Mouse (Mus musculus): Measurements from ENCODE around the gene Olfr1426.
"Not testable (repeated sequence)": the region's sequence is repeated elsewhere in the genome, so short reads cannot be mapped to it uniquely, and the experiment has no call there.

The Olfr1426 gene

DNA sequence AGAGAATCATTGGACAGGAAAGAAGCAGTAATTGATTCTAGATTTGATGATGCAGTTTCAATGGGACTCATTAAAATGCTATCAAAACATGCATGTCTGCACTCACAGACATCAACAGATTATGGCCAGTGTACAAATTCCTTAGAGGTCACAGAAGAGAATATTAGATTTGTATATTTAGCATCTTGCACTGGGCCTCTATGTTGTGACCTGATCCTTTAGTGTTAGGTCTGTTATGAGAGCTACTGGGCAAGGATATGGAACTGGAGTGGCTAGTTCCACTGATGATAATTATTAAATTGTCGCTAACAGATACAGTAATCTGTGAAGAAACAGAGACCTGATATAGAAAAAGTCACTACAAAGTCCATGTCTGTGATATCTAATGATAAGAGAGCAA is at the start of gene Olfr1426:
Gene Olfr1426 (minus strand): TSS at position 101 of the 400 bp plus-strand sequence.
- DNase-seq (ENCODE audit: low spot score in 2 of 2): no peak

DNA sequence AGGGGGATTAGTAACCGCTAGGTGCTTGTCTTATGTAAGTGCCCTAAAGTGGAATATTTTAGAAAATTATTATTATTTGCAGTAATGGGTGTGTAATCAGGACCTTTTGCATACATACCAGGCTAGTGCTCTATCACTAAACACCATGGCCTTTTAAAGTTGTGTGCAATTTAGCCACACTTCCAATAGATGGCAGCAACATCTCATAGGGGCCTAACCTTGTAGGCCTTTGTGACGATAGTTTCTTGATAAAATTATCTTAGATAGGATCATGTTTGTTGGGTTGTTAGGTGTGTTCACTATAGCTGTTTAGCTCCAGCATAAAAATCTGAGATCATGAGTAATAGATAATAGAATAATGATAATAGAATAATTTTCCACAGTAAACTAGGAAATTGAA is 42.5 kb upstream of the Olfr1426 start:
- DNase-seq (ENCODE audit: low spot score in 2 of 2): no peak

DNA sequence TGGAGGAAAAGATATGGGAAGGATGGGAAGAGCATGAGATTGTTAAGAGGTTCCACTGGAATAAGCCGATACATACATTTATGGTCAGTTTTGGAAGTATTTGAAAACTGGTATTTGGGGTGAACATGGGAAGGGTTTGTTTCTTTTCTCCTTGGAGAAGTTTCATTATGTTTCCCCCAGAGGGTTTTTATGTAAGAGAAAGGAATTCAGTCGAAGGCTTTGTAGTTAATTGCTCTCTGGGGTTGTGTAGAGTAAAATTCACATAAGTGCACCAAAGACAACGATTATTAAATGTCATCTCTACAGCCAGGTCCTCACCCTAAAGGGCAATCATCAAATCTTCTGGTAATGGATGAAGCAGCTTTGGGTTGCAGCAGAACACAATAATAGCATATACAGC is 31.3 kb upstream of the Olfr1426 start, which contains the start of gene Olfr76:
Gene Olfr76 (minus strand): TSS at position 101 of the 400 bp plus-strand sequence.
- DNase-seq (ENCODE audit: low spot score in 2 of 2): no peak

DNA sequence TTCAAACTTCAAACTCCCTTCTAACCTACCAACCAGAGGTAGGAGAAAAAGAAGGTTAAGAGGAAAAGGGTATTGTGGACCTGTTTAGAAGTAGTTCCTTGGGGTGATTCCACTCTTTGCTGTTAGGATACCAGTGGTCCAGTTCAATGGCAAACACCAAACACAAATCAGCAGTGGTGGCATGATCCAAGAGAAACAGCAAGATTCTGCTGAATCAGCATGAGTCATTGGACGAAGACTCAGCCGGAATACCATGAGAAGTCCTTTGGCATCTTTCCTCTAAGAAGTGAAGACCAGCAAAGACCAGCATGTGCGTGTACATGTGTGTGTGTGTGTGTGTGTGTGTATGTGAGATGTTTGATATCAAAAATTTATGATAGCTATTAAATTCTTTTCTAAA is 24.7 kb upstream of the Olfr1426 start:
- DNase-seq (ENCODE audit: low spot score in 2 of 2): no peak

DNA sequence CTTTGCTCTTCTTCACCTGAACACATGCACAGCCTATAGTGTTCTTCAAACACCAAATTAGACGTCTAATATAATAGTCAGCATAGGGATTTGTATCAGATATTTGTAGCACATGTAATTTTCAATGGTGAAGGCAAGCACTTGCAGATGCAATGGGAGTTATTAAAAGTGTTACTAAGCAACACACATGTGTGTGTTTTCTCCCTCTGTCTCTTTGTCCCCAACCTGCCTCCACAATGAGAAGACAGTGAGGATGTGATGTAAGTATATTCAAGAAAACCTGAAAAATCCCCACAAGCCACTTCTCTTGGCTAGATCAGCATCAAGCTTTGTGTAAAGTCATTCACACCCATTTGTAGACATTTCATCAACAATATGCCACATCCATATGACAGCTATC is 24.0 kb upstream of the Olfr1426 start, which contains the start of gene Olfr1428:
Gene Olfr1428 (minus strand): TSS at position 101 of the 400 bp plus-strand sequence.
- no peak for DNase-seq (ENCODE audit: low spot score in 2 of 2)

DNA sequence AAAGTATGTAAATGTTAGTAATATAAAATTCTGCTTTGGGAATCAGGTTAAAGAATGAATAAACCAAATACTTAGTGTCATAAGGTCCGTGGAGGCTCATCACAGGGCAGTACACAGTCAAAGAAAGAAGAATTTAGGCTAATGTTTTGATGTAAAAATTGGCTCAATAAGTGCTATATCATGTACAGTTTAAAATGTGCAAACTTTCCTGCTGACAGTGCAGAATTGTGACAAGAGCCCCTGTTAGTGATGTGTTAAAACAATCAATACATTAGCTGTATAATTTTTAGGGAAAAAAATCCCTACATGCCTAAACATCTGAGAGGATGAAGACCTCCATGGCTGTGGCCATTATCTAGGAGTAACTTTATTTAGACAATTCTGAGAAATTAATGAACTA is 22.0 kb upstream of the Olfr1426 start:
- DNase-seq (ENCODE audit: low spot score in 2 of 2): no peak

DNA sequence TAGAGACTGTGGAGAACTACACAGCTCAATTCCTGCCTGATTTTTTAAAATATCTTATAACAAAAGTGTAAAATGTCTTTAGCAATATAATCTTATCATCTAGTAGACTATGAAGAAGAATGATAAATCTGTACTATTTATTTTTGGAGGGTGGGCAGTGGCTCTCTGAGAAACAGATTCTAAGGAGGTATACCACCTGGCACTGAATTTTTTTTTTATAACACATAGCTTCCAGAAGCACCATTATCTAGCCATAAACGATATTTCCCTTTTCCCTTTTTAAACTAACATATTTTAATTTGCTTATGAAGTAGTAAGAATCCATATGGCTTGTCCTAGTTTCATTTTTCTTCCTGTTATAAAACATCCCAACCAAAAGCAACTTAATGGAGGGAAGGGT is 12.7 kb upstream of the Olfr1426 start:
- DNase-seq (ENCODE audit: low spot score in 2 of 2): no peak

DNA sequence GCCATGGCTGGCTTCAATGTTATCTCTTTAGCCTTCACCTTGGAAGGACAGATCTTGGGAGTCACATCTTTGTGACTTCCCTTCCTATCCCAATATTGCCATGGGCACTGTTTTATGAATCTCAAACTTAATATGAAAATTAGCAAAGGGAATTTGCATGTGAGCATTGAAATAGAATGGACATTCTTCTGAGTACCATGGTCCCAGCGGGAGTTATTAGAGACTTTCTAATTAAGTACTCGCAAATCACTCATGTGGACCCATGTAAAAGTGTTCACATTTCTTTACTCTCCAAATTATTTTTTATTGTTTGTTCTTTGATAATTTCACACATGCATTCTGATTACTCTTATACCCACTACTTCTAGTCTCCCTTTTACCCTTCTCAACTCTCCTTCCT is 11.4 kb upstream of the Olfr1426 start, which contains the start of gene Olfr1427:
Gene Olfr1427 (minus strand): TSS at position 101 of the 400 bp plus-strand sequence.
- DNase-seq (ENCODE audit: low spot score in 2 of 2): no peak

DNA sequence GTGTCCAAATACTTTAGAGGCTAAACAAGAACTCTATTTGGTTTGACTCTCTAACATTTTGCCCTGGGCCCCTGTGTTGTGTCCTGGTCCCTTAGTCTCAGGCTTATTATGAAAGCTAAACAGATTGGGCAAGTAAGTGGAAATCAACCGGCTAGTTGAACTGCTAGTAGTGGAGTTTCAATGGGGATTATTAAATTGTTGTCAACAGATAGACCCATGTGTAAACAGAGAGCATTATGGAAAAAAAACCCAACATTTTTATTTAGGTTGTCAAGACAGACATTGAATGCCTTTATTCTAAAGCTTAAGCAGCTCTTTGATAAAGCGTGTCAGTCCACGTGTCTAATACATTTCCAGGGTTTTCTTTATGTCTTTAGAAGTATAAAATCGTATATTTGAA is 14.2 kb downstream of the Olfr1426 start, which contains the start of gene Olfr1425:
Gene Olfr1425 (minus strand): TSS at position 101 of the 400 bp plus-strand sequence.
- not testable (repeated sequence) for DNase-seq (ENCODE audit: low spot score in 2 of 2)

DNA sequence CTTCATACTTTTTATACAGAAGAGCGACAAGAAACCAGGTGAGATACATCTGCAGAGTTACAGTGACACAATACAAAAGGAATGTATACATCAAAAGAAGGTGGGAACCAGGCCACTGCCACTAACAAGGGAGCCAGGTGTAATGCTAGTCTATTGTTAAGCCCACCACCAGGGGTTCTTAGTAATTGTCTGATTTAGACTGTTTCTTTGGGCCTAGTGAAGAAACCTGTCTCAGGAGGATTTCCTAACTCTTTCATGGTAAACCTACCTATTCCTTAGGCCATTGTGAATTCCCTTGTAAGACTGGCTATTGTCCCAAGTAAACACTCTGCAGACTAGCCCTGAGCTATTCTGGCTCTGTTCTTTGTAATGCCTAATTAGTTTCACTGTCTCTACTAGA is 22.3 kb downstream of the Olfr1426 start:
- DNase-seq (ENCODE audit: low spot score in 2 of 2): not testable (repeated sequence)

DNA sequence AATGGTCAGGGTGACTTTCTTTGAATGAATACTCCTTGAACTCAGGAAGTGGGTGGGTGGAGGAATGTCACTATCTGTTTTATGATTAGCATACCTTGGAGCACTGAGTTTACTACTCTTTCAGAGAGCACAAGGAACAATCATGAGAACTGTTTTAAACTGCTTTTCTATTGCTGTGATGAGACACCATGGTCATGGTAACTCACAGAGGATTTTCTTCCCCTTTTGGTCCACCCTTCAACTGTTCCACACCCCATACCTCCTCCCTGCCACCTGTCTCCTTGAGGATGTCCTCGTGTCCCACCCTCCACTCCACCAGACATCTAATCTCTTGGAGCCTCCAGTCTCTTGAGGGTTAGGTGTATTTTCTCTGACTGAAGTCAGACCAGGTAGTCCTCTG is 24.0 kb downstream of the Olfr1426 start:
- DNase-seq (ENCODE audit: low spot score in 2 of 2): not testable (repeated sequence)

DNA sequence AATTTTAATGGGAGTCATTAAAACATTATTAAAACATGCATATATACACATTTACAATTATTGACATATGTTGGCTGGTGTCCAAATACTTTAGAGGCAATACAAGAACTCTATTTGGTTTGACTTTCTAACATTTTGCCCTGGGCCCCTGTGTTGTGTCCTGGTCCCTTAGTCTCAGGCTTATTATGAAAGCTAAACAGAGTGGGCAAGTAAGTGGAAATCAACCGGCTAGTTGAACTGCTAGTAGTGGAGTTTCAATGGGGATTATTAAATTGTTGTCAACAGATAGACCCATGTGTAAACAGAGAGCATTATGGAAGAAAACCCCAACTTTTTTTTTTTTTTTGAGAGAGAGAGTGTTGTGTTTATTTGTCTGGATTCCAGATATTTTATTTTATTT is 29.2 kb downstream of the Olfr1426 start, which contains the start of gene Olfr1424:
Gene Olfr1424 (minus strand): TSS at position 101 of the 400 bp plus-strand sequence.
- not testable (repeated sequence) for DNase-seq (ENCODE audit: low spot score in 2 of 2)

DNA sequence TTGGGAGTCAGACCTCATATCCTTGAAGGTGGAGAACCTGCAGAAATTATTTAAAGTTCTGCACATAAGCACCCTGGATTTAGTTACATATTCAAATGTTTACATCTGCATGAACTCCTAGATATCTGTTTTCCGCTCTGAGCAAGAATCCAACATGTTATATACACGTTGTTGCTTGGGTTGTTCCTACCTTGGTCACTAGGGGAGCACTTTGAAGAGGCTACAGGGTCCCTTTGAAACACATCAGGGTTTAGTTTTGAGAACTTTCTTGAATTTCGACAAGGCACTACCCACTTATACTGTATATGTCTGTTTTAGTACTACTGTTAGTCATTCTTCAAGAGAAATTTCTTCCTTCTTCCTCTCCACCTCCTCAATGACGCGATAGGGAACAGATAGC is 48.6 kb downstream of the Olfr1426 start:
- DNase-seq (ENCODE audit: low spot score in 2 of 2): no peak

DNA sequence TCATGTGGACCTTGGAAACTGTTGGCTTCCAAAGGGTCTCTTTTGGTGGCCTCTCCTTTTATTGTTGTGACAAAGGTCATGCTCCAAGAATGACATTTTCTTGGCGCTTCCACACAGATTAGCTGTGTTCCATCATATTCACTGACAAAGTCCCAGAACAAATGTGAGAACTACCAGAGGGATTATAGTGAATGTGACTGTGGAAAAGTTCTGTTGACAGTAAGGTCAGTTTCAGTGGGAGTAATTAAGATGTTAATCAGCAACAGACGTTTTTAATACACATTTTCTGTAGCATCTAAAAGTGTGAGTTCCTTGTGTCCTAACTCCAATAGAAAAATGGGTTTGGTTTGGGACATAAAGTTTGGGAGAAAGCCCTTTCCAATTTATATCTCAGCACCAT is 50.6 kb downstream of the Olfr1426 start, which contains the start of gene Olfr1423:
Gene Olfr1423 (minus strand): TSS at position 101 of the 400 bp plus-strand sequence.
- DNase-seq (ENCODE audit: low spot score in 2 of 2): no peak

DNA sequence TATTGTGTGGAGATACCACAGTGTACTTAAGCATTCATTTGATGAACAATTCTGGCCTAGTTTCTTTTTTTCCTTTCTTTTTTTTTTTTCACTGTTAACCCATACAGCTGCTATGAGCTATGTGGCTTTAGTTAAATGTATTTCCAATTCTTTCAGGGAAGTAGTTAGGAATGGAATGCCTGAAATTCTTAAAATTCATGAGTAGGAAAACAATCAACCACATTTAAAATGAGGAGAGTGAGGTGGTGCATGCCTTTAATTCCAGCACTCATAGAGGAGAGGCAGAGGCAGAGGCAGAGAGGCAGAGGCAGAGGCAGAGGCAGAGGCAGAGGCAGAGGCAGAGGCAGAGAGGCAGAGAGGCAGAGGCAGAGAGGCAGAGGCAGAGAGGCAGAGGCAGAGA is 54.1 kb downstream of the Olfr1426 start:
- no peak for DNase-seq (ENCODE audit: low spot score in 2 of 2)

Data from urinary bladder, postnatal 36 days (tissue).